Mouse (Mus musculus) heart, postnatal 10 days (tissue): ENCODE results near the gene A930002H24Rik. TPM values are rescaled to one million over a fixed set of nuclear protein-coding genes. Genes with fewer than 3 reads are reported as not detected.
"Not testable (repeated sequence)": the region's sequence is repeated elsewhere in the genome, so short reads cannot be mapped to it uniquely, and the experiment has no call there.

ENCODE experiments used
- DNase-seq, 2 experiments: peaks; one replicate each; pipeline ENCODE4 v3.0.0; 2021
- intact Hi-C: fragments of 180-260 bp; cut with DNase I; formaldehyde crosslinking; loops from one replicate; pipeline ENCODE4 v1.15.1; 2025
- total RNA-seq, 2 experiments: library from RNA; stranded (reverse); gene quantifications; 2 replicates each; pipeline ENCODE4 v1.2.3; 2021

The A930002H24Rik gene
- 1 to 10 TPM; 1.2 to 1.4 TPM for total RNA-seq

GRCm38 (mm10) chr17:63863647-63864149 is at the start of gene A930002H24Rik:
Gene A930002H24Rik (minus strand): TSS chr17:63863791.
- DNase-seq: peak; percentile 99
- intact Hi-C loops: loop anchor here (5.0 to 10.0 kb wide), 2 partner anchors 471 to 739 kb away; partner anchors contain the start of genes Man2a1 and Pja2

- no peak for DNase-seq
- intact Hi-C loops: no loop called here
These were observed 45.7 kb upstream of the A930002H24Rik start for GRCm38 (mm10) chr17:63909297-63909696.

GRCm38 (mm10) chr17:63897050-63897449 is 33.5 kb upstream of the A930002H24Rik start:
- no peak for DNase-seq
- intact Hi-C loops: no loop called here

- DNase-seq: no peak
These were observed 32.2 kb upstream of the A930002H24Rik start for GRCm38 (mm10) chr17:63895829-63896228.

GRCm38 (mm10) chr17:63890611-63891010 is 27.0 kb upstream of the A930002H24Rik start:
- DNase-seq: no peak
- intact Hi-C loops: no loop called here

More at GRCm38 (mm10) chr17:63895829-63896228, 32.2 kb upstream of the A930002H24Rik start:
- intact Hi-C loops: no loop called here

GRCm38 (mm10) chr17:63886988-63887387 is 23.4 kb upstream of the A930002H24Rik start:
- intact Hi-C loops: no loop called here
- DNase-seq: no peak

- intact Hi-C loops: no loop called here
- no peak for DNase-seq
These were observed 16.4 kb upstream of the A930002H24Rik start for GRCm38 (mm10) chr17:63880009-63880408.

- DNase-seq: peak; percentile 34 to 37
- intact Hi-C loops: no loop called here
These were observed 15.3 kb upstream of the A930002H24Rik start for GRCm38 (mm10) chr17:63878889-63879288.

GRCm38 (mm10) chr17:63871773-63872172 is 8.2 kb upstream of the A930002H24Rik start:
- DNase-seq: no peak
- intact Hi-C loops: no loop called here

- intact Hi-C loops: loop anchor here (5.0 to 10.0 kb wide), 2 partner anchors 471 to 738 kb away; partner anchors contain the start of genes Man2a1 and Pja2
- DNase-seq: no peak
These were observed 580 bp upstream of the A930002H24Rik start for GRCm38 (mm10) chr17:63864171-63864571.

- DNase-seq: peak in 1 of 2 experiments; percentile 30
- intact Hi-C loops: loop anchor here (5.0 to 10.0 kb wide), 2 partner anchors 472 to 739 kb away; partner anchors contain the start of genes Man2a1 and Pja2
These were observed 470 bp downstream of the A930002H24Rik start, which contains the start of gene Fer for GRCm38 (mm10) chr17:63863012-63863630. Gene Fer (plus strand): TSS chr17:63863062.

GRCm38 (mm10) chr17:63862399-63862798 is 1.2 kb downstream of the A930002H24Rik start:
- no peak for DNase-seq
- intact Hi-C loops: loop anchor here (5.0 to 10.0 kb wide), 2 partner anchors 472 to 740 kb away; partner anchors contain the start of genes Man2a1 and Pja2

GRCm38 (mm10) chr17:63860988-63861387 is 2.6 kb downstream of the A930002H24Rik start:
- intact Hi-C loops: loop anchor here (5.0 to 10.0 kb wide), 2 partner anchors 474 to 741 kb away; partner anchors contain the start of genes Man2a1 and Pja2
- DNase-seq: no peak

- intact Hi-C loops: no loop called here
- no peak for DNase-seq
These were observed 6.5 kb downstream of the A930002H24Rik start for GRCm38 (mm10) chr17:63857023-63857544.

- no peak for DNase-seq
- intact Hi-C loops: no loop called here
These were observed 13.6 kb downstream of the A930002H24Rik start for GRCm38 (mm10) chr17:63850016-63850415.

GRCm38 (mm10) chr17:63849566-63849965 is 14.0 kb downstream of the A930002H24Rik start:
- intact Hi-C loops: no loop called here
- peak; percentile 91 for DNase-seq

- intact Hi-C loops: no loop called here
- no peak for DNase-seq
These were observed 14.4 kb downstream of the A930002H24Rik start for GRCm38 (mm10) chr17:63849151-63849550.

- intact Hi-C loops, DNase-seq: not testable (repeated sequence)
These were observed 17.8 kb downstream of the A930002H24Rik start for GRCm38 (mm10) chr17:63845766-63846165.

- intact Hi-C loops: no loop called here
- no peak for DNase-seq
These were observed 18.7 kb downstream of the A930002H24Rik start for GRCm38 (mm10) chr17:63844936-63845335.

- intact Hi-C loops: no loop called here
- no peak for DNase-seq
These were observed 21.4 kb downstream of the A930002H24Rik start for GRCm38 (mm10) chr17:63842226-63842625.

- intact Hi-C loops: no loop called here
- DNase-seq: no peak
These were observed 23.8 kb downstream of the A930002H24Rik start for GRCm38 (mm10) chr17:63839636-63840269.
